Mouse (Mus musculus) lung, postnatal 10 days (tissue): ENCODE data around the gene Siae.
A peak's percentile ranks its signal among the peaks of the same experiment; 100 is the strongest.

Source experiments
- DNase-seq: peaks from one replicate; pipeline ENCODE4 v3.0.0; 2021

Siae gene

DNA sequence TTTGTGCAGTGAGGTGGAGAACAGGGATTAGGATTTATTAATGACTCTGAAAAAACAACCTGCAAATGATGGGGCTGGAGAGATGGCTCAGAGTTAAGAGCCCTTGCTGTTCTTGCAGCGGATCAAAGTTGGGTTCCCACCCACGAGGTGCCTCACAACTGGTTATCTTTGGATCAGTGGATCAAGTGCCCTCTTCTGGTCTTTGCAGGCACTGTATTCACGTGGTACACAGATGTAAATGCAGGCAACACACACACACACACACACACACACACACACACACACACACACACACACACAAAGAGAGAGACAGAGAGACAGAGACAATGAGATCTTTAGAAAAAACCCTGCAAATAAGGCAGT, 132.4 kb downstream of the Siae start:
- DNase-seq = no peak

DNA sequence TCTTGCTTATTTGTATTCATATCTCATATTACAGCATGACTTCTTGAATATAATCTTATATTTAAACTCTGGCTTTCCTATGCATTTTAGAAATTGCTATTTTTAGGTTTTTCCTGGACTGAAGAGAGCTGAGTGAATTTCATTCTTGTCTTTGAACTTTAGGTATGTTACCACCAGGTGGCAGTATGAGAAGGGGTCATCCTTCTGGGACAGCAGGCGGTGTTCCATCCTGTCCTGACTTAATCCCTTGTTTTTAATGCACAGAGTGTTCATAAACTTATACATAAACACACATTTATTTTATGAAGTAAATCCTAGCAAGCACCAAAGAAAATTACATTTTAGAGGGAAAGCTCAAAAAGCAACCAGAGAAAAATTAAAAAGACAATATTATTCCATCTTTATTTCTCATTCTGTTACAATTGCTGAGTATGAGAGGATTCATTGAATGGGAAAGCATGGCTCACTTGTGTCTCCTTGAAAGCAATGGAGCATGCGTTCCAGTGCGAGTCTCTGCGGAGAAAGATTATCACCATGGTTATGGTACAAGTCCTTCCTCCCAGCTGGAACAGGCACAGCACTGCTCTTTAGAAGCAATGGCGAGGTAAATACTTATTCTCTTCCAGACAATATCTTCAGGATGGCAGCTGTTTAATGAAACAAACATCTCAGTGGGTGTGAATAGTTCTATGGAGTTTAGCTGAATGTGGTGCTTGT, 134.6 kb downstream of the Siae start:
- peak; percentile 13 for DNase-seq
